Mouse (Mus musculus) gastrocnemius, adult 18-20 months (tissue): ENCODE data around the gene Plekhb2. TPM values are rescaled to one million over a fixed set of nuclear protein-coding genes. Genes with fewer than 3 reads are reported as not detected.
A peak's percentile ranks its signal among the peaks of the same experiment; 100 is the strongest.

ENCODE experiments used
- DNase-seq: peaks from one replicate; pipeline ENCODE4 v3.0.0; 2021; ENCODE audit warnings: low spot score
- total RNA-seq, 2 experiments: library from RNA; stranded (reverse); gene quantifications; 2 replicates each; pipeline ENCODE4 v1.2.3; 2021

The Plekhb2 gene
- total RNA-seq, 2 experiments from 2014 or later = 49.8 to 62.4 TPM

DNA sequence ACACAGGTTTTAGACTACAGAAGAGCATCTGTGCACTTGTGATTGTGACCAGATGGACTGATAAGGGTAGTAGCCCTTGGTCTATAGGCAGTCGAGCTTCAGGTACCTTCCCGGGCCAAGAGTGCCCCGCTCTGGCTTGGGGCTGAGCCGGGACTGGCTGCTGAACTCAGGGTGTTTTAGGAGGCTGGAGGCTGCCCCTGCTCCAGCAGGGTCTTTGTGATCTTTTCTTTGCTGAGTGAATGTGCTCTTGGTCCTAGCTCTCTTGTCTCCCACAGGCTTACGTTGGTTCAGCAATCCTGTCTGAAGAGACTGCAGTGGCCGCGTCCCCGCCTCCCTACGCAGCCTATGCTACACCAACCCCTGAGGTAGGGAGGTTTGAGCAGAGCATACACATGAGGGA, 16.1 kb downstream of the Plekhb2 start:
- no peak for DNase-seq

DNA sequence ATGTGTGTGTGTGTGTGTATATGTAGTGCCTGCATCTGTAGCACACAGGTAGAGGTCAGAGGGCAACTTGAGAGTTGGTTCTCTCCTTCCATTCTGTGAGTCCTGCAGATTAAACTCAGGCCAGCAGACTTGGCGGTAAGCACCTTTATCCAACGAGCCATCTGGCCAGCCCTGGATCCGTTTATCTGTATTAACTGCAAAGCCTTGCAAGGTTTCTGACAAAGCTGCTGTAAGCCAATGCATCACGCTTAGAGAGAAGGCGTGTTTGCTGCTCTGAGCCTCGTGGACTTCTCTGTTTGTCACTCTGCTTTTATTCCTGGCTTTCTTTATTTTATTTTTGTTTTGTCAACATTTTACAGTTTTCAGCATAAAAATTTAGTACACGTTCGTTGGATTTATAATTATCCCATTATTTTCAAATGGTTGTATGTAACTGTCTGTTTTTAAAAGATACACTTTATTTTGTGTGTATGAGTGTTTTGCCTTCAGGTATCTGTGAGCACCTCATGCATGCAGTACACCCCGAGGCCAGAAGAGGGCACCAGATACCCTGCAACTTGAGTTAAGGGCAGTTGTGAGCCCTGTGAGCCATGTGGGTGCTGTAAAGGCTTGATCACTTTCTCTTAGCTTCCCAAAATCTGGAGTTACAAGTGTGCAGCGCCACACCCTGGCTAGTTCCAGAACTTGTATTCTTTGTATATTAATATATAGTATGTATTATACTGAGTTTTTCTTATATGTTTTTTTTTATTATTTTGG, 17.2 kb downstream of the Plekhb2 start:
- DNase-seq = peak; percentile 91

DNA sequence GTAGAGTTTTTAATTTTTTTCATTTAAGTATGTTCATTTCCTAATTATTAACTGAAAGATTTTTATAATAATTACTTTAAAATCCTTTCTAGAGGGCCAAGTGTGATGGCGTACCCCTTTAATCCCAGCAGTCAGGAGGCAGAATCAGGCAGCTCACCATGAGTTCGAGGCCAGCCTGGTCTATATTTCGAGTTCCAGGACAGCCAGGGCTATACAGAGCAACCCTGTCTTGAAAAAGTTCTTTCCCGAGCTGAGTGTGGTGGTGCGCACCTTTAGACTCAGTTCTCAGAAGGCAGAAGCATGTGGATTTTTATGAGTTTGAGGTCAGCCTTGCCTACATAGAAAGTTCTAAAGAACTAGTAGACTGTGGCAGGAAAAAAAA, 17.8 kb downstream of the Plekhb2 start:
- DNase-seq = no peak

DNA sequence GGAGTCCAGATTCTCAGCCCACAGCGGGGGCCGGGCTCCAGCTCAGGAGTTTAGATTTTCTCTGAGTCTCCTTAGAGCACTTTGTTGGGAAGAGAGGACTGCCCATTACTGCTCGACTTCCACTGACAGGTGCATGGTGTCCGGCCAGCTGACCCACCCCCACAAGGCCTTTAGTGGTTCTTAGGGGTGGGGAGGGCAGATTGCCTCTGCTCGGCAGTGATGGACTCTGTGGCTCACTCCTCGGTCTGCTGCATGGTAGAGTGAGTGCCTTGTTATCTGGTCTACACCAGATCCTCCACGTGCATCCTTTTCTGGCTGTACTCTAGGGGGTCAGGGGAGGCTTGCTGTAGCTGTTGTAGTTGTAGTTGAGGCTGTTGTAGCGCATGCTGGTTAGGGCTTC, 18.6 kb downstream of the Plekhb2 start:
- DNase-seq = no peak

DNA sequence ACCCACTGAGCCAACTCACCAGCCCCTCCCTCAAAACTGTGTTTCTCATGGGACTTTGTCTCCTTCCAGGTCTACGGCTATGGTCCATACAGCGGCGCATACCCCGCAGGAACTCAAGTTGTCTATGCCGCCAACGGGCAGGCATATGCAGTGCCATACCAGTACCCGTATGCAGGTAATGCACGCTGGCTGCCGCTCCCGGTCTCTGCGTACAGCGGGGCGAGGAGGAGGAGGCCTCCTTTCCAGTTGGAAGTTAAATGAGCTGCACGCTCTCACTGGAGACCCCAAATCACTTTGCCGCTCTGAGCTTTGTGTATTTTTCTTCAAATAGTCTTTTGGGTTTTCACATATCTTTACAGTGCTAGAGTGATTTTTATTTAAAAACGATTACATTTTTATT, 19.5 kb downstream of the Plekhb2 start:
- DNase-seq = no peak

DNA sequence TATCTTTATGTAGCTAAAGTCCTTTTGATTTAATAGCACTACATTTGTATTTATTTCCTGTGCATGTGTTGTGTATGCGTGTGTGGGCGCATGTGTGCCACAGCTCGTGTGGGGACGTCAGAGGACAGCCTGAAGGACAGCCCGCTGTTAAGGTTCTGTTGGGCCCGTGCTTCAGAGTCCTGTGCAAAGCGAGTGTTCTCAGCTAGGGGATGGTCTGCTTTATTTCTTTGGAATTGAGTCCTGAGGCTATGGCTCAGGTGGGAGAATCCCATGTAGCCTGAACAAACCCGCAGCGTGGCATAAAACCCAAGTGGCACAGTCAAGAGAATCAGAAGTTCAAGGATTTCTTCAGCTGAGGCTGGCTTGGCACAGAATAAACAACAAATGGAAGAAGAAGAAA, 21.4 kb downstream of the Plekhb2 start:
- no peak for DNase-seq

DNA sequence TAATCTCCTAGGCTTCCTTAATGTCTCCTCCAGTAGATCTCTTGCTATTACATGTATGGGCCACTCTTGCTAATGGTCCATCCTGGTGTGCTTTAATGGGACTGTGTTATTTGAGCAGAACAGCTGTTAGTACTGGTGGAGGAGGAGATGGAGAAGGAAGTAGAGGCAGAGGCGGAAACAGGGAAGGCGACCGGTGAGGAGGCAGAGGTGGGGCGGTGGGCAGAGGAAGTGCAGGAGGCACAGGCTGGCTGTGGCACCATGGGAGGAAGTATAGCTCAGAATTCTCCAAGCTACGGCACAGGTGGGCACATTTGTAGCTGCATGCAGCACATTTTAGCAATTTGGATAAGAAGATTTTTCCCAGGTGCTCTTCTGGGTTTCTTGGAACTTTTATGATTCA, 23.8 kb downstream of the Plekhb2 start:
- no peak for DNase-seq

DNA sequence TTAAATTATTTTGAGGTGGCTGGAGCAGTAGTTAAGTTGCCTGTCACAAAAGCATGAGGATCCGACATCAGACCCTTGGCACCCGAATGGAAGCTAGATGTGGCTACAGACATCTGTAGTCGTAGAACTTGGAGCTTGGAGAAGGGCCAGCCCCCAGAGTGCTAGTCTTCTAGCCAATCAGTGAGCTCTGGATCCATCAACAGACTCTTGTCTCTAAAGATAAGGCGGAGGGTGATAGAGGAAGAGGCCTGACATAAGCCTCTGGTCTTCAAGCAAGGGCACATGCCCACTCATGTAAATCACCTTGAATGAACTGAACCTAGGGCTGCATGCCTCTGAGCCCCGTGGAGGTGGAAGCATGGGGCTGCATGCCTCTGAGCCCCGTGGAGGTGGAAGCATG, 29.8 kb downstream of the Plekhb2 start:
- DNase-seq = no peak

- DNase-seq = no peak
Observed at GRCm38 (mm10) chr1:34883776-34884175, 34.0 kb downstream of the Plekhb2 start.

- no peak for DNase-seq
Observed at GRCm38 (mm10) chr1:34891559-34892289, 41.9 kb downstream of the Plekhb2 start.

GRCm38 (mm10) chr1:34892466-34892865, 42.7 kb downstream of the Plekhb2 start:
- no peak for DNase-seq

DNA sequence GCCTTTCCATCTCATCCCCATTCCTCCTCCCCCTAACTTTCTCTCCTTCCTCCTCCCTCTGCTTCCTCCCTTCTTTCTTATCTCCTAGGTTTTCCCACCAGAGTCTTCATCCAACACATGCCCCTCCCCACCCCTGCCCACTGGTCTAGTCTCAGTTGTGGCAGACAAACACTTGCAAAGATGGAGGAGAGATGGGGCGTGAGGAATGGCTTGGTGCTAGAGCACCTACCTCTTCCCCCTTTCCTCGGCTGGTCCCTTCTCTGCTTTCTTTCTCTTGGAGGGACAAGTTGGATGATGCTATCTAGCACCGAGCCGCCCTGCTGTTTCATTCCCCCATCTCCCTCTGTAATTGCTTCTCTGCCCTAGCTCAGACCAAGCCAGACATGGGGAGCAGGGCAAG, 43.6 kb downstream of the Plekhb2 start:
- no peak for DNase-seq

DNA sequence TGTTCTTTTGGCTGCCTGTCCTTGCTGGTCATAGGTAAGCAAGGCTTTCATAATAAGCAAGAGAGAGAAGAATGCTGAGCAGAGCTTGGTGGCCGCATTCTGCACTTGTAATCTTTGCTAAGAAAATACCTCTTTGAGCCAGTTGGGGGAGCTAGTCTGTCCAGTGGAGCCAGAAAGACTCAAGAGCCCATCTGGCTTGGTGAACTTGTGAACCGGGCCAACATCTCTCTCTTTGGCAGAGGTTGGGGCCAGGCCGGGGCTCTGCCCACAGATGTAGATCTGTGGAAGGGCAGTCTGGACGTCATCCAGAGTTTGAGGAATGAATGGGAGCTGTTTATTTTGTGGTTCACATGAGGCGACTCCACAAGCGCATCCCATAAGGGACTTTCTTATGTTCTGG, 44.1 kb downstream of the Plekhb2 start:
- no peak for DNase-seq

DNA sequence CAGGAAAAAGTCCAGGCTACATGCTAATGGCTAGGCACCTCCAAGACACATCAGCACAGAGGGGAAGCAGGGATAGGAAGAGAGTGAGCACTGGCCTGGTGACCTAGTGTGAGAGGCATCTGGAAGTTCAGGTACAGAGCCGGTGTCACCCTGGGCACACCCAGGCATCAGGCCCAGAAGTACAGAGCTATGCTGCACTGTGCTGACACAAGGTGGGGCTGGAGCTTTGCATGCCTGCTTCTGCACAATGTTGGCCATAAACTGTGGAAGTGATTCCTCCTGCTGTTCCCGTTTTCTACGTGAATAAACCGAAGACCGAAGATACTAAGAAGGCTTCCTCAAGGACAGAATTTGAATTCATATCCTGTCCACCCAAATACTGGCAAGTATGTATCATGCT, 46.3 kb downstream of the Plekhb2 start:
- DNase-seq = no peak

- DNase-seq = peak; percentile 39
Observed at GRCm38 (mm10) chr1:34896898-34897297, 47.1 kb downstream of the Plekhb2 start.

- DNase-seq = peak; percentile 2
Observed at GRCm38 (mm10) chr1:34928656-34929055, 78.9 kb downstream of the Plekhb2 start.

Other genes with a start within 250 kb of the Plekhb2 start
- 10 to 100 TPM; 23.9 to 31.3 TPM for gene Fam168b, start 6.9 kb upstream of the Plekhb2 start, total RNA-seq